Mouse (Mus musculus): Measurements from ENCODE around the gene S100a6. TPM values are rescaled to one million over a fixed set of nuclear protein-coding genes. Genes with fewer than 3 reads are reported as not detected.

S100a6 gene
- polyA plus RNA-seq, 1 experiment from 2014 or later = 25.0 TPM

DNA sequence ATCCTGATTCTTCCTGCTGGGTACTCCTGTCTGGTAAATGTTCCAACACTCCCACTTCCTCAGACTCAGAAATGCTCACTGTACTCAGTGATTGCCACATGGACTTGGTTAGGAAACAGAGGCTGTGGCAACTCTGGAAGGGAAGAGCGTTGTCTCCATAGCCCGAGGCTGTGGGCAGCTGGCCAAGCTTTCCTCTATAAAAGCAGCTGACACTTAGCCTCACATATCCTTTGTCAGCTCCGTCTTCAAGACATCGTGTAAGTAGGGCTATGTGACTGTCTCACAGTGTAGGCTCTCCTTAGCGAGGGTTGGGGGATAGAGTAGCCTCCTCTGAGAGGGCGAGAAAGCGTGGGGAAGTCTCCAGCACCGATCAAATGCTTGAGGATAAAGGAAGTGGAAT, 56.2 kb downstream of the S100a6 start, which contains the start of gene S100a8:
S100a8 (plus strand) TSS at position 133 of the 400 bp plus-strand sequence.
- no peak for ATAC-seq
- Histone ChIP-seq H3K4me1 (replicated peaks) (no peaks in the 10 kb centered on the region), H3K36me3 (no peaks in the 10 kb centered on the region), H3K27ac (no peak within 1 kb of the TSS), H3K4me2 (replicated peaks) (no peak within 1 kb of the TSS), H3K9ac (replicated peaks) (no peak within 1 kb of the TSS), H3K4me3 (replicated peaks) (no peak within 1 kb of the TSS), H3K27me3 (no peaks in the 10 kb centered on the region), H3K9me3 (no peaks in the 10 kb centered on the region)
- WGBS = 84% methylated on average over 8 of the region's 8 CpGs

Other genes starting within 250 kb of the S100a6 start
- gene Slc27a3, start 222.9 kb upstream of the S100a6 start, polyA plus RNA-seq (2015; fragmentation: Nextera tagmentation; extraction: Ambion mirVana) = 20.2 and 21.8 TPM in 2 replicates
- 29.1 and 32.6 TPM in 2 replicates for gene Ints3, start 179.3 kb upstream of the S100a6 start, polyA plus RNA-seq (2015; fragmentation: Nextera tagmentation; extraction: Ambion mirVana)
- 1.8 and 2.4 TPM in 2 replicates for gene Npr1, start 147.0 kb upstream of the S100a6 start, polyA plus RNA-seq (2015; fragmentation: Nextera tagmentation; extraction: Ambion mirVana)
- gene Ilf2, start 136.8 kb upstream of the S100a6 start, polyA plus RNA-seq (2015; fragmentation: Nextera tagmentation; extraction: Ambion mirVana) = 343 and 361 TPM in 2 replicates
- 87.9 and 89.1 TPM in 2 replicates for gene Snapin, start 121.8 kb upstream of the S100a6 start, polyA plus RNA-seq (2015; fragmentation: Nextera tagmentation; extraction: Ambion mirVana)
- 205 and 212 TPM in 2 replicates for gene Chtop, start 103.4 kb upstream of the S100a6 start, polyA plus RNA-seq (2015; fragmentation: Nextera tagmentation; extraction: Ambion mirVana)
- gene S100a1, start 98.5 kb upstream of the S100a6 start, polyA plus RNA-seq (2015; fragmentation: Nextera tagmentation; extraction: Ambion mirVana) = 4.7 and 6.9 TPM in 2 replicates
- 7.7 and 9.9 TPM in 2 replicates for gene S100a13, start 98.4 kb upstream of the S100a6 start, polyA plus RNA-seq (2015; fragmentation: Nextera tagmentation; extraction: Ambion mirVana)
- gene S100a14, start 86.0 kb upstream of the S100a6 start, polyA plus RNA-seq (2015; fragmentation: Nextera tagmentation; extraction: Ambion mirVana) = not detected in 2 replicates
- gene S100a16, start 75.6 kb upstream of the S100a6 start, polyA plus RNA-seq (2015; fragmentation: Nextera tagmentation; extraction: Ambion mirVana) = 33.7 and 39.5 TPM in 2 replicates
- not detected in 2 replicates for gene S100a3, start 52.3 kb upstream of the S100a6 start, polyA plus RNA-seq (2015; fragmentation: Nextera tagmentation; extraction: Ambion mirVana)
- gene S100a2, start 22.6 kb upstream of the S100a6 start, polyA plus RNA-seq (2015; fragmentation: Nextera tagmentation; extraction: Ambion mirVana) = not detected in 2 replicates
- not detected in 2 replicates for gene Gm42674, start 11.0 kb upstream of the S100a6 start, polyA plus RNA-seq (2015; fragmentation: Nextera tagmentation; extraction: Ambion mirVana)
- gene S100a4, start 9.1 kb upstream of the S100a6 start, polyA plus RNA-seq (2015; fragmentation: Nextera tagmentation; extraction: Ambion mirVana) = 0.83 and 1.1 TPM in 2 replicates
- gene S100a5, start 4.4 kb upstream of the S100a6 start, polyA plus RNA-seq (2015; fragmentation: Nextera tagmentation; extraction: Ambion mirVana) = not detected in 2 replicates
- not detected in 2 replicates for gene S100a7a, start 41.1 kb downstream of the S100a6 start, polyA plus RNA-seq (2015; fragmentation: Nextera tagmentation; extraction: Ambion mirVana)
- 2.8 and 4.7 TPM in 2 replicates for gene S100a8, start 56.1 kb downstream of the S100a6 start, polyA plus RNA-seq (2015; fragmentation: Nextera tagmentation; extraction: Ambion mirVana)
- gene S100a9, start 82.8 kb downstream of the S100a6 start, polyA plus RNA-seq (2015; fragmentation: Nextera tagmentation; extraction: Ambion mirVana) = 2.4 and 2.7 TPM in 2 replicates
- not detected in 2 replicates for gene Pglyrp4, start 114.0 kb downstream of the S100a6 start, polyA plus RNA-seq (2015; fragmentation: Nextera tagmentation; extraction: Ambion mirVana)
- gene Gm5849, start 165.0 kb downstream of the S100a6 start, polyA plus RNA-seq (2015; fragmentation: Nextera tagmentation; extraction: Ambion mirVana) = not detected in 2 replicates

Measured in midbrain, embryonic 13.5 days (tissue).